Mouse (Mus musculus): Measurements from ENCODE around the gene Rprd1b.
"Not testable (repeated sequence)": the region's sequence is repeated elsewhere in the genome, so short reads cannot be mapped to it uniquely, and the experiment has no call there.

Gene Rprd1b

GRCm38 (mm10) chr2:158043504-158043903, 15.2 kb downstream of the Rprd1b start:
- DNase-seq (ENCODE audit: low spot score), result no peak

- no peak for DNase-seq (ENCODE audit: low spot score)
These were observed 17.9 kb downstream of the Rprd1b start for GRCm38 (mm10) chr2:158046186-158046585.

DNA sequence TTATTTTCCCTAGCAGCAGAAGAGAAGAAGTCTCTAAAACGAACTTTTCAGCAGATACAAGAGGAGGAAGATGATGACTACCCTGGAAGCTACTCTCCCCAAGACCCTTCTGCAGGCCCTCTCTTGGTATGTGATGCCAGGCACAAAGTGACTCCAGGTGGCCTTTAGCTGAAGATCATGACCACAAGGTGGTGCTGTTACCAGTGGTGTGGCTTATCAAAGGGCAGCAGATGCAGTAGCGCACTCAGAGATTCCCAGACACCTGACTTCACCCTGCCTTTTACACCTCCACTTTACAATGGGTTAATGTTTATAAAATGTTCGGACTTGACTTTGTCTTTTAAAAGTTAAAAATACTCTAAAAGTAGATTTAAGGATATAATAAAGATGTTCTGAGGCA, 19.6 kb downstream of the Rprd1b start:
- peak; percentile 78 for DNase-seq (ENCODE audit: low spot score)

DNA sequence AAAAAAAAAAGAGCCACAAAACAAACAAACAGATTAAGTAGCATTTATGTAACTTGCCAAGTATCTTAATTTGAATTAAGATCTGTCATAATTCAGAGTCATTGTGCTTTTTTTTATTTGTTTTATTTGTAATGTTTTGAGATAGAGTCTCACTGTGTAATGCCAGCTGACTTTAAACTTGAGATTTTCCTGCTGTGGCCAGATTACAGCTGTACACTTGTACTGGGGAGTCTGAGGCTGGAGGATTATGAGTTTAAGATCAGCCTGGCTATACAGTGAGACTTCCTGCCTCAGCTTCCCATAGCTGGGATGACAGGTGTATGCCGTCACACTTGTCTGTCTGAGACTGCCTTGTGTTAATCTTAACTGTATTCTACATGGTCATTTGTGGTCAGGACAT, 20.4 kb downstream of the Rprd1b start:
- no peak for DNase-seq (ENCODE audit: low spot score)

DNA sequence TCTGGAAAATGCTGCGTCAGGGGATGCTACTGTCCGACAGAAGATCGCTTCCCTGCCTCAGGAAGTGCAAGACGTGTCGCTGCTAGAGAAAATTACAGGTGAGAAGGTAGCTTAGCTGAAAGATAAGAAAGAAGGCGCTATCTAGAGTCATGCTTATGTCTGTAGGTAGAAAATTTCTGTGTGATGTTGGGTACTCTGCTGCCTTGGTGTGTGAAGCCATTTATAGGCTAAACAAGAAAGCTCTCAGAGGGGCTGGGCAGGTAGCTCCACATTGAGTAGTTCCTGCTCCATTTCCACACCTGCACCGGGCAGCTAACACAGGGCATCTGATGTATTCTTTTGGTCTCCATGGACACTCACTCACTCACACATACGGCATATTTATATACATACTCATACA, 21.8 kb downstream of the Rprd1b start:
- no peak for DNase-seq (ENCODE audit: low spot score)

- no peak for DNase-seq (ENCODE audit: low spot score)
These were observed 26.3 kb downstream of the Rprd1b start for GRCm38 (mm10) chr2:158054596-158054995.

DNA sequence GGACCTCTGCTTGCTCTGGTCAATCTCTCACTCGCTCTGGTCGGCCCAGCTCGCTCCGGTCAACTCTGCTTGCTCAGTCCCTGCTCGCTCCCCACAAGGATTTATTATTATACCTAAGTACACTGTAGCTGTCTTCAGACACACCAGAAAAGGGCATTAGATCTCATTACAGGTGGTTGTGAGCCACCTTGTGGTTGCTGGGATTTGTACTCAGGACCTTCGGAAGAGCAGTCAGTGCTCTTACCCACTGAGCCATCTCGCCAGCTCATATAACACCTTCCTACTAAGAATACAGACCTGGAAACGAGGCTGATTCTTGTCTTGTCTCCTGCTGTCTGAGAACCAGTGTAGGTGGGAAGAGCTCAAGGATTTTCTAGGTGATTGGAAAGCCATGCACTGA, 27.1 kb downstream of the Rprd1b start:
- DNase-seq (ENCODE audit: low spot score), result not testable (repeated sequence)

- no peak for DNase-seq (ENCODE audit: low spot score)
These were observed 28.7 kb downstream of the Rprd1b start for GRCm38 (mm10) chr2:158057030-158057429.

GRCm38 (mm10) chr2:158058534-158058933, 30.2 kb downstream of the Rprd1b start:
- no peak for DNase-seq (ENCODE audit: low spot score)

DNA sequence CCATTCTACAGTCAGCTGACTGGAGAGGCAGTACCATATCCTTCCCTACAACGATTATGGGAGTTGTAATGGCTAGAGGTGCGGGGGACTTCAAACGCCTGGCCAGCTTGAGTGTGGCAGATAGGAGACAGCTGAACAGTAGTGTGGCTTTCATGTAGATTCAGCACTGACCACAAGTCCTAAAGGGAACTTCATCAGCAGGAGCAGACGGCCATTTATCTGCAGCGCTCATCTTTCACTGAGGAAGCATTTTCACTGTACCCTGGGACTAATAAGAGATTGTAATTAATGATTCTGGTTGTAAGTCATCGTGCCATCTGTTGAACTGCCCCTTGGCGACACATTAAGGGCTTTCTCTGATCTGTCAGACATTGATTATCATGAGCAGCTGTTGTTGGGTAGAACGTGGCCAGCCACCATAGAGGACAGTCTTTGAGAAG, 31.4 kb downstream of the Rprd1b start:
- no peak for DNase-seq (ENCODE audit: low spot score)

GRCm38 (mm10) chr2:158063036-158063435, 34.7 kb downstream of the Rprd1b start:
- DNase-seq (ENCODE audit: low spot score), result no peak

DNA sequence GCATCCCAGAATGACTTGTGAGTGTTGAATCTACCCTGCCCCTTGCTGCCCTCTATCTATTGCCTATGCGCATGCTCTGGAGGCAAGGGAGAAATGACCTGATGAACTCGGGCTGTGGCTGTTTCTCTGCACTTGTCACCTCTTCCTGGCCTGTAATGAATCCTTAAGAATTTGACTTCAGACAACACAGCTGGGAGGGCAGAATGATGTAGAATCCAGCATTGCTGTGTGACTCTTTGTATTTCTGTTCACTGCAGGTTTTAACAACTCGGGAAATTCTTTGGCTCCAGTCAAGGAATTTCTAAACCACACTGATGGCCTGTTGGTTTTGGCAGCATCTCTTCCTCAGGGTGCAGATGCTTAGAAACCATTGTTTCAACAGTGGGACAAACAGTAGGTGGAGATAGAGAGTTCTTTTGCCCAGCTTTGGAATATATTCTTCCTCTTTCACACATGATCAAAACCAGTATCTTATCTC, 36.3 kb downstream of the Rprd1b start:
- no peak for DNase-seq (ENCODE audit: low spot score)

DNA sequence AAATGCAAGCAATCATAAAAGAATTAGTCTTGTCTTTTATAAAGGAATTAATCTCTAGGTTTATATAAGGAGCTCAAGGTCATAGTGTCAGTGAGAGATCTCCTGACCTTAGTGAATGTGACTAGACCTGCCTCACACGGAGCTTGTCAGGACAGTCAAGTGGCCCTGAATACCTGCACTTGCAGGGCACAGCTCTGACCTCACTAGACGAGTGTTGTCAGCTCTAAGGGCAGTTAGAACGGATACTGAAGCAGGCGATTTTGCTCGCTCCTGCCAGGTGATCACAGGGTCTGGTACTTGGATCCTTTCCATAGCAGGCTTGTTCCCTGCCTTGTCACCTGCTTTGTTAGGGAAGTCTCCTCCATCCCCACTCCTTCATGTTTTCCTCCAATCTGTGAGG, 36.8 kb downstream of the Rprd1b start:
- DNase-seq (ENCODE audit: low spot score), result no peak

- DNase-seq (ENCODE audit: low spot score), result no peak
These were observed 38.2 kb downstream of the Rprd1b start for GRCm38 (mm10) chr2:158066456-158066855.

DNA sequence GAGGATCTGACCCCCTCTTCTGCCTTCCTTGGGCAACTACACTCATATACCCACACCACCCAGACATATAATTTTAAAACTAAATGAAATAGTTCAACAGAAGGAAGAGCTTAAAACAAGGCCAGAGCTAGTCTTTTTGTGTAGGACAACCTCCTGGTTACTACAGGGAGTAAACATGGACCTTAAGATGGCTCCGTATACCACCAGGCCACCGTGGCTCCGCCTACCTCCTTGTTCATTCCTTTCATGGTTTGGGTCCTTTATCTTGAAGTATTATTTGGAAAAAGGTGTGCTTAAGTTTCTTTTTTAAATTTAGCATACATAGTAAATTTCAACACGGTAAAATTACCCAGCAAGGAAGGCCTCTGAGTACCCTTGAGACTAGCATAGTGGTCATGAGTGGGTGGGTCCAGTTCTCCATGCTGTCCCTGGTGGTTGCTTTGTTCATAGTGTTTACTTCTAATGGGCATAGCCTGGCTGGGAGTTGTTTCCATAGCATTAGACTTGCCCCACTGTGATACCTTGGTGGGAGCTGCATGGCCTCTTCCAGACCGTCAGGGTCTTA, 39.0 kb downstream of the Rprd1b start:
- DNase-seq (ENCODE audit: low spot score), result no peak

DNA sequence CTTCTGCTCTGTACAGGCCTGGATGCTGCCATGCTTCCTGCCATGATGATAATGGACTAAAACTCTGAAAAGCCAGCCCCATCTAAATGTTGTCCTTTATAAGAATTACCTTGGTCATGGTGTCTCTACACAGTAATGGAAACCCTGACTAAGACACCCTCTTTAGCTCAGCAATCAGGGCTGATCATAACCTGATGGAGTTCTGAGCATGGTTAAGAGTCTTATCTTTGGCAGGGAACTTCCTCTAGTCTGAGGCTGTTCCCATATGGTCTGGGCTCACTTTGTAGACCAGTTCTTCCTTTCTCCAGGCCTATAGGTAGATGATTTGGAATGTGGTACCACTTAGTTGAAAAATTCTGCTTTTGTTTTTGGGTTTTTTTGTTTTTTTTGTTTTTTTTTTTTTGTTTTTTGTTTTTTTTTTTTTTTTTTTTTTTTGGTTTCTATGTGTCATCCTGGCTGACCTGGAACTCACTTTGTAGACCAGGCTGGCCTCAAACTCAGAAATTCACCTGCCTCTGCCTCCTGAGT, 40.2 kb downstream of the Rprd1b start:
- DNase-seq (ENCODE audit: low spot score), result no peak

- DNase-seq (ENCODE audit: low spot score), result no peak
These were observed 42.8 kb downstream of the Rprd1b start for GRCm38 (mm10) chr2:158070885-158071632.

DNA sequence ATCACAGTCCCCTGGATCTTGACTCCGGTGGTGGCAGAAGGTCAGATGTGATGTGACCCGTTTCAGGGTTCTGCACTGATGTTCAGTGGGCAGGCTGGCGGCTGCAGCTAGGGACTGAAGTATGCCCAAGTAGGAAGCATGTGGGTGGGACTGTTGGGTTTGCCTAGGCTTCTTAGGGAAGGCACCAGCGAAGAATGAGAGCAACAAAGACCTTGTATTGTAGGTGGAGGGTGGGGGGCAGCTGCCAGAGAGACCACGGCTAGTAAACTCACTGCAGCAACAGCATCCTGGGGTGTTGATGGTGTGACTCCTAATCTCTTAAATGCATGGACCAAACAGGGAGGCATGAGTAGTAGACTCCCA, 43.3 kb downstream of the Rprd1b start:
- no peak for DNase-seq (ENCODE audit: low spot score)

- DNase-seq (ENCODE audit: low spot score), result no peak
These were observed 46.5 kb downstream of the Rprd1b start for GRCm38 (mm10) chr2:158074835-158075234.

DNA sequence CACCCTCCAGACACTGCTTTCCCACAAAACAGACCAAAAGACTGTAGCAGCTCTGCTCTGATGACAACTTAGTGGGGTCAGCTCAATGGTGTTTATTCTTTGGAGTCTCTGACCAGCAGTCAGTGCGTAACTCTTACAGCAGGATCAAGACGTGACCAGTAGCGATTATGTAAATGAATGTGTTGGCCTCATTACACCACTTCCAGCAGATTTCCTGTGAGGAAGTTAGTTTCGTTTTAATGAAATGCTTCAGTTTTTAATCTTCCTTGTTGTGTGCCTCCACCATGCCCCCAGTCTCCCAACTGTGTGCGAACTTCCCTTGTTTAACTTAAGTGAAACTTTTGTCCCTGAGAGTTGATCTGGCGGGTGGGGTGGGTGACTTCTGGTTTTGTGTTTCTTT, 48.4 kb downstream of the Rprd1b start:
- DNase-seq (ENCODE audit: low spot score), result no peak

GRCm38 (mm10) chr2:158077981-158078380, 49.7 kb downstream of the Rprd1b start:
- no peak for DNase-seq (ENCODE audit: low spot score)

- no peak for DNase-seq (ENCODE audit: low spot score)
These were observed 50.7 kb downstream of the Rprd1b start for GRCm38 (mm10) chr2:158078971-158079370.

- no peak for DNase-seq (ENCODE audit: low spot score)
These were observed 51.6 kb downstream of the Rprd1b start for GRCm38 (mm10) chr2:158079843-158080395.

All from c-Kit-positive CD71-positive TER-119-positive erythroid progenitor cells, embryonic 14.5 days (primary cell).